In the genomic region with DNA sequence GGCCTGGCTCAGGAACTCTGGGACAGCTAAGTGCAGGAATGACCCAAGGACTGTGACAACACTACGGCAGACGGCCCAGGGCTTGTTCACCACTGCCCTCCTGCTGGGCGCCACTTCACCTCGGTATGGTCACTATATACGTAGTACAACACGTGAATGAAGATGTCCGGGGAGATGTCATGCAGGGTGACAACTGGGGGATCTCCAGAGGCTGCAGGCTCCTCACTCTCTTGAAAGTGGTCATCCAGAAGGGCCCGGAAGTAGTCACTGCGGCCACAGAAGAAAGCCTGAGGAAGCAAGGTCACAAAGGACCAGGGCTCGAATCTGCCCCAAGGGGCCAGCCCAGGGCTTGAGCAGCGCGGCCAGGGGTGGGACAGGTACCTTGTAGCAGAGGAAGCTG, we compare ENCODE assay signal across 23 mouse cellular contexts. TPM values are rescaled to one million over a fixed set of nuclear protein-coding genes. Genes with fewer than 3 reads are reported as not detected.
DNase-seq lines count a peak whose midpoint lies in the region; ATAC-seq and TF ChIP-seq lines count a peak whose summit lies in the region.
"Had no signal": no experiment of that assay in that cellular context is flagged by ENCODE, and none has a peak within 500 bp of the region (broad histone marks: within the 10 kb centered on the region; RNA-seq: fewer than 3 reads in every experiment).

No protein-coding gene starts in this region.

- TF ChIP-seq EP300 in lung, postnatal 0 days (IDR thresholded peaks at IDR 0.05): no peak

- no peak overlapping the region for H3K27ac ChIP-seq in gastrocnemius, adult 2 months
- 0 out of 2 replicates have a peak overlapping the region, but pooled peaks have one; percentile 94 for H3K27ac ChIP-seq in liver, embryonic 13.5 days
- no peak overlapping the region for H3K27ac ChIP-seq in liver, embryonic 11.5 days (ENCODE audit: low read depth, low read length)
- 0 out of 2 replicates have a peak overlapping the region, but pooled peaks have one; percentile 26 for H3K27ac ChIP-seq in lung, postnatal 0 days (ENCODE audit: low read length)
- peak overlapping the region; percentile 90; the same call in 1 of the 2 replicates for H3K27ac ChIP-seq in liver, embryonic 15.5 days (replicated peaks)
- H3K27ac ChIP-seq in kidney, embryonic 16.5 days (ENCODE audit: low read length): no peak overlapping the region
- H3K27ac ChIP-seq: forebrain, embryonic 10.5 days; forebrain, embryonic 13.5 days; heart, adult 2 months; hindbrain, embryonic 12.5 days; hindbrain, embryonic 15.5 days had no signal

- 87% methylated on average over 12 of the region's 12 CpGs for WGBS in liver, embryonic 13.5 days (ENCODE audit: insufficient replicate concordance)
- 89% methylated on average over 12 of the region's 12 CpGs for WGBS in liver, embryonic 11.5 days
- 89% methylated on average over 12 of the region's 12 CpGs for WGBS in lung, postnatal 0 days
- WGBS in lung, adult 2 months: 93% methylated on average over 12 of the region's 12 CpGs
- 83% methylated on average over 12 of the region's 12 CpGs for WGBS in liver, embryonic 15.5 days (ENCODE audit: insufficient replicate concordance)
- WGBS in kidney, embryonic 16.5 days: 93% methylated on average over 12 of the region's 12 CpGs

- no peaks in the 10 kb centered on the region for H3K27me3 ChIP-seq in liver, embryonic 13.5 days
- no peaks in the 10 kb centered on the region for H3K27me3 ChIP-seq in liver, embryonic 11.5 days (replicated peaks; ENCODE audit: control insufficient read depth, insufficient read depth, low read length)
- no peaks in the 10 kb centered on the region for H3K27me3 ChIP-seq in lung, postnatal 0 days (replicated peaks; ENCODE audit: insufficient read depth, low read length)
- H3K27me3 ChIP-seq in liver, embryonic 15.5 days: no peaks in the 10 kb centered on the region
- no peaks in the 10 kb centered on the region for H3K27me3 ChIP-seq in kidney, embryonic 16.5 days (ENCODE audit: insufficient read depth, low read length)
- H3K27me3 ChIP-seq: forebrain, embryonic 13.5 days; hindbrain, embryonic 12.5 days; hindbrain, embryonic 15.5 days; Patski had no signal

- ATAC-seq in liver, embryonic 13.5 days (ENCODE audit: low read depth): no peak
- no peak for ATAC-seq in liver, embryonic 11.5 days (replicated peaks; ENCODE audit: low FRiP score)
- no peak for ATAC-seq in lung, postnatal 0 days
- no peak for ATAC-seq in liver, embryonic 15.5 days (ENCODE audit: insufficient read depth)
- no peak for ATAC-seq in kidney, embryonic 16.5 days (ENCODE audit: low FRiP score, low TSS enrichment)
- ATAC-seq: forebrain, embryonic 13.5 days; forebrain, embryonic 16.5 days; Patski had no signal

- peak; percentile 18 for DNase-seq in gastrocnemius, adult 2 months
- DNase-seq in gastrocnemius, adult 18-20 months (ENCODE audit: low spot score): no peak
- no peak for DNase-seq in liver, embryonic 13.5 days
- DNase-seq in liver, embryonic 11.5 days (ENCODE audit: low spot score): no peak
- DNase-seq in lung, postnatal 0 days (ENCODE audit: low spot score): no peak
- DNase-seq in lung, adult 2 months: no peak
- DNase-seq: adrenal gland, postnatal 10 days; adrenal gland, postnatal 36 days; B cell, adult 2 months; cerebellum, adult 8-10 months; cerebellum, postnatal 14 days; gastrocnemius, postnatal 25 days; heart, adult 2 months had no signal

- intact Hi-C loops in gastrocnemius, adult 2 months (cut with DNase I): no loop called here

- peaks cover 58% of the 10 kb centered on the region for H3K36me3 ChIP-seq in liver, embryonic 13.5 days
- peaks cover 5% of the 10 kb centered on the region for H3K36me3 ChIP-seq in liver, embryonic 11.5 days (ENCODE audit: control insufficient read depth, insufficient read depth, low read length)
- H3K36me3 ChIP-seq in lung, postnatal 0 days (ENCODE audit: insufficient read depth, low read length): peaks cover 29% of the 10 kb centered on the region; the same call in 1 of the 2 replicates
- peaks cover 50% of the 10 kb centered on the region for H3K36me3 ChIP-seq in liver, embryonic 15.5 days (replicated peaks)
- peaks cover 33% of the 10 kb centered on the region for H3K36me3 ChIP-seq in kidney, embryonic 16.5 days (ENCODE audit: insufficient read depth, low read length)

- H3K9ac ChIP-seq in liver, embryonic 13.5 days: no peak overlapping the region
- no peak overlapping the region for H3K9ac ChIP-seq in liver, embryonic 11.5 days (ENCODE audit: low read depth, low read length)
- no peak overlapping the region for H3K9ac ChIP-seq in lung, postnatal 0 days (replicated peaks; ENCODE audit: low read depth)
- H3K9ac ChIP-seq in liver, embryonic 15.5 days: no peak overlapping the region
- no peak overlapping the region for H3K9ac ChIP-seq in kidney, embryonic 16.5 days (replicated peaks; ENCODE audit: low read length)
- H3K9ac ChIP-seq: forebrain, embryonic 13.5 days; hindbrain, embryonic 12.5 days; hindbrain, embryonic 15.5 days had no signal

- H3K9me3 ChIP-seq in liver, embryonic 13.5 days (replicated peaks): no peaks in the 10 kb centered on the region
- H3K9me3 ChIP-seq in liver, embryonic 11.5 days (ENCODE audit: control insufficient read depth, low read length): no peaks in the 10 kb centered on the region
- H3K9me3 ChIP-seq in lung, postnatal 0 days (ENCODE audit: low read length): no peaks in the 10 kb centered on the region
- no peaks in the 10 kb centered on the region for H3K9me3 ChIP-seq in liver, embryonic 15.5 days (replicated peaks)
- no peaks in the 10 kb centered on the region for H3K9me3 ChIP-seq in kidney, embryonic 16.5 days (ENCODE audit: low read length)
- H3K9me3 ChIP-seq: forebrain, embryonic 10.5 days; forebrain, embryonic 13.5 days; G1E; hindbrain, embryonic 12.5 days; hindbrain, embryonic 15.5 days had no signal

- no peak overlapping the region for H3K4me2 ChIP-seq in liver, embryonic 13.5 days
- no peak overlapping the region for H3K4me2 ChIP-seq in liver, embryonic 11.5 days
- no peak overlapping the region for H3K4me2 ChIP-seq in lung, postnatal 0 days (replicated peaks; ENCODE audit: low read depth, low read length)
- no peak overlapping the region; the same call in 1 of the 2 replicates for H3K4me2 ChIP-seq in liver, embryonic 15.5 days
- H3K4me2 ChIP-seq in kidney, embryonic 16.5 days (replicated peaks; ENCODE audit: low read depth, low read length): no peak overlapping the region
- H3K4me2 ChIP-seq: forebrain, embryonic 13.5 days; heart, embryonic 11.5 days; hindbrain, embryonic 12.5 days; hindbrain, embryonic 15.5 days had no signal

- H3K4me3 ChIP-seq in gastrocnemius, adult 2 months: no peak overlapping the region
- H3K4me3 ChIP-seq in liver, embryonic 13.5 days (replicated peaks): no peak overlapping the region
- H3K4me3 ChIP-seq in liver, embryonic 11.5 days (ENCODE audit: low read depth, low read length): no peak overlapping the region
- no peak overlapping the region for H3K4me3 ChIP-seq in lung, postnatal 0 days (ENCODE audit: low read depth, low read length)
- no peak overlapping the region for H3K4me3 ChIP-seq in lung, adult 2 months (replicated peaks; ENCODE audit: extremely low read depth, low read depth, low read length)
- H3K4me3 ChIP-seq in liver, embryonic 15.5 days (replicated peaks): no peak overlapping the region
- no peak overlapping the region for H3K4me3 ChIP-seq in kidney, embryonic 16.5 days (ENCODE audit: low read length)
- H3K4me3 ChIP-seq: forebrain, embryonic 10.5 days; forebrain, embryonic 13.5 days; heart, adult 2 months; hindbrain, embryonic 12.5 days; hindbrain, embryonic 15.5 days had no signal

- peaks cover 67% of the 10 kb centered on the region for H3K4me1 ChIP-seq in liver, embryonic 13.5 days (replicated peaks)
- H3K4me1 ChIP-seq in liver, embryonic 11.5 days (replicated peaks; ENCODE audit: control insufficient read depth, insufficient read depth, low read length): peaks cover 18% of the 10 kb centered on the region
- H3K4me1 ChIP-seq in lung, postnatal 0 days (ENCODE audit: insufficient read depth, low read depth, low read length): peaks cover 10% of the 10 kb centered on the region
- H3K4me1 ChIP-seq in lung, adult 2 months (ENCODE audit: control insufficient read depth, insufficient read depth, low read length): peaks cover 5% of the 10 kb centered on the region
- peaks cover 77% of the 10 kb centered on the region for H3K4me1 ChIP-seq in liver, embryonic 15.5 days (replicated peaks)
- H3K4me1 ChIP-seq in kidney, embryonic 16.5 days (ENCODE audit: insufficient read depth, low read length): peaks cover 13% of the 10 kb centered on the region

- TF ChIP-seq POLR2A in lung, adult 2 months (IDR thresholded peaks at IDR 0.05; ENCODE audit: borderline replicate concordance, extremely low read depth, low read depth, low read length): no peak

- no peak for TF ChIP-seq CTCF in gastrocnemius, adult 2 months (IDR thresholded peaks at IDR 0.05)
- no peak for TF ChIP-seq CTCF in lung, postnatal 0 days (IDR thresholded peaks at IDR 0.05)
- no peak for TF ChIP-seq CTCF in lung, adult 2 months (IDR thresholded peaks at IDR 0.05; ENCODE audit: insufficient read depth, low read length)

RNA-seq across cellular contexts. Expression of a gene that starts 3.8 kb away (rescaled TPM):
- 10 to 100 TPM; 16.9 to 22.7 TPM for total RNA-seq in gastrocnemius, adult 2 months (2021)
- total RNA-seq in gastrocnemius, adult 18-20 months (2021): 10 to 100 TPM; 20.6 to 23.2 TPM
- polyA plus RNA-seq in liver, embryonic 13.5 days (2015; fragmentation: Nextera tagmentation; extraction: Ambion mirVana): 45.5 and 46.5 TPM in 2 replicates
- 24.9 and 26.7 TPM in 2 replicates for polyA plus RNA-seq in liver, embryonic 11.5 days (2014; fragmentation: Nextera tagmentation; extraction: Ambion mirVana)
- polyA plus RNA-seq in lung, postnatal 0 days (2015; fragmentation: Nextera tagmentation; extraction: Ambion mirVana): 59.5 and 70.3 TPM in 2 replicates
- 80.0 and 90.8 TPM in 2 replicates for polyA plus RNA-seq in lung, adult 2 months (2012; rRNA removed)
- polyA plus RNA-seq in liver, embryonic 15.5 days (2015; fragmentation: Nextera tagmentation; extraction: Ambion mirVana): 57.7 and 66.9 TPM in 2 replicates
- 43.9 and 44.6 TPM in 2 replicates for polyA plus RNA-seq in kidney, embryonic 16.5 days (2015; fragmentation: Nextera tagmentation; extraction: Ambion mirVana)

RNA-seq across cellular contexts. Expression of a gene that starts 36.8 kb away (rescaled TPM):
- total RNA-seq in gastrocnemius, adult 2 months (2021): 10 to 100 TPM; 48.5 to 55.1 TPM
- total RNA-seq in gastrocnemius, adult 18-20 months (2021): 10 to 100 TPM; 63.1 to 63.5 TPM
- polyA plus RNA-seq in liver, embryonic 13.5 days (2015; fragmentation: Nextera tagmentation; extraction: Ambion mirVana): 2.3 and 2.9 TPM in 2 replicates
- polyA plus RNA-seq in liver, embryonic 11.5 days (2014; fragmentation: Nextera tagmentation; extraction: Ambion mirVana): 9.1 and 10.7 TPM in 2 replicates
- 19.1 and 25.2 TPM in 2 replicates for polyA plus RNA-seq in lung, postnatal 0 days (2015; fragmentation: Nextera tagmentation; extraction: Ambion mirVana)
- polyA plus RNA-seq in lung, adult 2 months (2012; rRNA removed): 35.8 and 51.4 TPM in 2 replicates
- 1.7 and 1.8 TPM in 2 replicates for polyA plus RNA-seq in liver, embryonic 15.5 days (2015; fragmentation: Nextera tagmentation; extraction: Ambion mirVana)
- 43.0 and 48.9 TPM in 2 replicates for polyA plus RNA-seq in kidney, embryonic 16.5 days (2015; fragmentation: Nextera tagmentation; extraction: Ambion mirVana)
- polyA plus RNA-seq: G1E had no signal

Comparison
In these comparisons a context has a peak if more than half of its experiments do, and no peak if none do; other contexts are left out.
1. H3K27ac ChIP-seq: peak in liver, embryonic 13.5 days (single experiment), lung, postnatal 0 days (single experiment) and liver, embryonic 15.5 days (single experiment); none in gastrocnemius, adult 2 months (single experiment), liver, embryonic 11.5 days (single experiment) and kidney, embryonic 16.5 days (single experiment).